Mouse (Mus musculus) erythroblast, embryonic 14.5 days (primary cell): ENCODE measurements around the gene D630045J12Rik. TPM values are rescaled to one million over a fixed set of nuclear protein-coding genes. Genes with fewer than 3 reads are reported as not detected.

Experiments
- H3K27me3 ChIP-seq: 2 replicates; pipeline ENCODE4 v1.6.1; 2012; ENCODE audit warnings: inconsistent platforms; ENCODE audit not compliant: control insufficient read depth
- H3K36me3 ChIP-seq: 2 replicates; pipeline ENCODE4 v1.6.1; 2012; ENCODE audit warnings: mild to moderate bottlenecking, inconsistent platforms; ENCODE audit not compliant: control insufficient read depth
- H3K4me1 ChIP-seq: 2 replicates; pipeline ENCODE4 v1.6.1; 2012; ENCODE audit warnings: inconsistent platforms; ENCODE audit not compliant: control insufficient read depth
- H3K4me3 ChIP-seq: replicated peaks from 2 replicates; pipeline ENCODE3; 2012; ENCODE audit warnings: moderate library complexity, mild to moderate bottlenecking, inconsistent platforms
- H3K9me3 ChIP-seq: 2 replicates; pipeline ENCODE4 v1.6.1; 2012; ENCODE audit warnings: low read length, inconsistent platforms, mixed read lengths; ENCODE audit not compliant: control insufficient read depth
- GATA1 ChIP-seq: IDR thresholded peaks from 2 replicates; pipeline ENCODE4 v1.6.1; 2012; ENCODE audit warnings: low read length, inconsistent platforms, mixed read lengths
- TAL1 ChIP-seq: IDR thresholded peaks from 3 replicates; pipeline ENCODE4 v1.6.1; 2012; ENCODE audit warnings: low read length, inconsistent platforms, mixed read lengths
- polyA plus RNA-seq: library from polyadenylated mRNA; stranded (reverse); fragments of >175 nt; gene quantifications from 2 replicates; pipeline ENCODE4 v1.2.3, GENCODE M21; 2012

The D630045J12Rik gene
- polyA plus RNA-seq, 1 experiment = under 0.01 TPM

GRCm38 (mm10) chr6:38201495-38201894 lies 52.3 kb downstream of the D630045J12Rik start:
- H3K27me3 ChIP-seq = no peaks in the 10 kb centered on the region
- H3K36me3 ChIP-seq = no peaks in the 10 kb centered on the region
- no peak overlapping the region for H3K4me3 ChIP-seq
- no peaks in the 10 kb centered on the region for H3K4me1 ChIP-seq
- no peaks in the 10 kb centered on the region for H3K9me3 ChIP-seq
- TF ChIP-seq TAL1 (no peak), GATA1 (no peak)

- TF ChIP-seq GATA1 = no peak
- TF ChIP-seq TAL1 = no peak
- H3K27me3 ChIP-seq = no peaks in the 10 kb centered on the region
- H3K4me1 ChIP-seq = no peaks in the 10 kb centered on the region
- no peak overlapping the region for H3K4me3 ChIP-seq
- no peaks in the 10 kb centered on the region for H3K36me3 ChIP-seq
- no peaks in the 10 kb centered on the region for H3K9me3 ChIP-seq
These were observed 54.2 kb downstream of the D630045J12Rik start for GRCm38 (mm10) chr6:38199599-38199998.

- H3K4me1 ChIP-seq = no peaks in the 10 kb centered on the region
- H3K27me3 ChIP-seq = no peaks in the 10 kb centered on the region
- no peak for TF ChIP-seq TAL1
- TF ChIP-seq GATA1 = no peak
- H3K36me3 ChIP-seq = no peaks in the 10 kb centered on the region
- H3K9me3 ChIP-seq = no peaks in the 10 kb centered on the region
- no peak overlapping the region for H3K4me3 ChIP-seq
These were observed 55.1 kb downstream of the D630045J12Rik start for GRCm38 (mm10) chr6:38198727-38199126.

GRCm38 (mm10) chr6:38196266-38197189 lies 57.3 kb downstream of the D630045J12Rik start:
- Histone ChIP-seq H3K27me3 (no peaks in the 10 kb centered on the region), H3K4me3 (no peak overlapping the region), H3K36me3 (no peaks in the 10 kb centered on the region), H3K9me3 (no peaks in the 10 kb centered on the region), H3K4me1 (no peaks in the 10 kb centered on the region)
- TF ChIP-seq TAL1 = no peak
- TF ChIP-seq GATA1 = no peak

GRCm38 (mm10) chr6:38195306-38195705 lies 58.5 kb downstream of the D630045J12Rik start:
- no peaks in the 10 kb centered on the region for H3K27me3 ChIP-seq
- H3K4me1 ChIP-seq = no peaks in the 10 kb centered on the region
- no peaks in the 10 kb centered on the region for H3K36me3 ChIP-seq
- H3K9me3 ChIP-seq = no peaks in the 10 kb centered on the region
- TF ChIP-seq TAL1 = no peak
- TF ChIP-seq GATA1 = no peak
- no peak overlapping the region for H3K4me3 ChIP-seq

- H3K4me1 ChIP-seq = no peaks in the 10 kb centered on the region
- no peak overlapping the region for H3K4me3 ChIP-seq
- H3K9me3 ChIP-seq = no peaks in the 10 kb centered on the region
- H3K36me3 ChIP-seq = no peaks in the 10 kb centered on the region
- TF ChIP-seq GATA1 = no peak
- no peak for TF ChIP-seq TAL1
- no peaks in the 10 kb centered on the region for H3K27me3 ChIP-seq
These were observed 59.8 kb downstream of the D630045J12Rik start for GRCm38 (mm10) chr6:38194046-38194445.

GRCm38 (mm10) chr6:38192952-38193351 lies 60.9 kb downstream of the D630045J12Rik start:
- Histone ChIP-seq H3K4me3 (no peak overlapping the region), H3K36me3 (no peaks in the 10 kb centered on the region), H3K9me3 (no peaks in the 10 kb centered on the region), H3K27me3 (no peaks in the 10 kb centered on the region), H3K4me1 (no peaks in the 10 kb centered on the region)
- TF ChIP-seq GATA1 (no peak), TAL1 (no peak)

- TF ChIP-seq GATA1 (no peak), TAL1 (no peak)
- H3K4me1 ChIP-seq = no peaks in the 10 kb centered on the region
- no peak overlapping the region for H3K4me3 ChIP-seq
- H3K27me3 ChIP-seq = no peaks in the 10 kb centered on the region
- no peaks in the 10 kb centered on the region for H3K9me3 ChIP-seq
- H3K36me3 ChIP-seq = no peaks in the 10 kb centered on the region
These were observed 67.4 kb downstream of the D630045J12Rik start for GRCm38 (mm10) chr6:38186312-38186950.

- no peak overlapping the region for H3K4me3 ChIP-seq
- TF ChIP-seq TAL1 (no peak), GATA1 (no peak)
These were observed 69.0 kb downstream of the D630045J12Rik start for GRCm38 (mm10) chr6:38184791-38185190.

More at GRCm38 (mm10) chr6:38184791-38185190, 69.0 kb downstream of the D630045J12Rik start:
- H3K9me3 ChIP-seq = no peaks in the 10 kb centered on the region
- H3K4me1 ChIP-seq = no peaks in the 10 kb centered on the region
- H3K27me3 ChIP-seq = no peaks in the 10 kb centered on the region
- no peaks in the 10 kb centered on the region for H3K36me3 ChIP-seq
